Mouse (Mus musculus) spleen, postnatal 36 days (tissue): ENCODE measurements around the gene Gm14851.
"Not testable (repeated sequence)": the region's sequence is repeated elsewhere in the genome, so short reads cannot be mapped to it uniquely, and the experiment has no call there.

Source experiments
- DNase-seq, 2 experiments: peaks; one replicate each; pipeline ENCODE4 v3.0.0; 2022; ENCODE audit warnings: low spot score in 2 of 2, mixed read lengths in 1 of 2

Gm14851 gene

GRCm38 (mm10) chr8:21095950-21096349 is at the start of gene Gm14851:
Gene Gm14851, minus strand, starts transcription at chr8:21096050.
- not testable (repeated sequence) for DNase-seq

DNA sequence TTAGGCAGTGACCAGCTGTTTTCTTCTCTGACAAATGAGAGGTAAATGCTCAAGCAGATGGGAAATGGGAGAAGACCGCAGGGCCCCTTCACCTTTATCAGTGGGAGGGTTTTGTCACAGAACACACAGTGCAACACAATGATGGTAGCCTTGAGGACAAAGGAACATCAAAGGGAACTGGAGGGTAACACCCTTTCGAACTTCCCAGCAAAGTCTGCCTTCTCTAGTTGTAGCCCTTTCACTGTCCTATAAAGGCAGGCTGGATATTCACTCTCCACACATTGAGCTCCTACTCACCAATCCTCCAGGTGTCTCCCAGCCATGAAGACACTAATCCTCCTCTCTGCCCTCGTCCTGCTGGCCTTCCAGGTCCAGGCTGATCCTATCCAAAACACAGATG is 38.5 kb upstream of the Gm14851 start, which contains the start of gene Defa30:
Gene Defa30, plus strand, starts transcription at position 301 of the 400 bp plus-strand sequence.
- DNase-seq, result not testable (repeated sequence)

GRCm38 (mm10) chr8:21093106-21093505 is 2.7 kb downstream of the Gm14851 start:
- no peak for DNase-seq

DNA sequence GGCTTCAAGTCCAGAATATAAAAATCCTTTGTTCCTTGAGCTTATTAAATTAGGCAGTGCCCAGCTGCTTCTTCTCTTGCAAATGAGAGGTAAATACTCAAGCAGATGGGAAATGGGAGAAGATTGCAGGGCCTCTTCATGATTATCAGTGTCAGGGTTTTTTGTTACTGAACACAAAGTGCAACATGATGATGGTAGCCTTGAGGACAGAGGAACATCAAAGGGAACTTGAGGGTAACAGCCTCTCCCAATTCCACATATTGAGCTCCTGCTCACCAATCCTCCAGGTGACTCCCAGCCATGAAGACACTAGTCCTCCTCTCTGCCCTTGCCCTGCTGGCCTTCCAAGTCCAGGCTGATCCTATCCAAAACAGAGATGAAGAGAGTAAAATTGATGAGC is 11.7 kb downstream of the Gm14851 start, which contains the start of gene Defa25:
Gene Defa25, plus strand, starts transcription at position 301 of the 400 bp plus-strand sequence.
- DNase-seq, result not testable (repeated sequence)

DNA sequence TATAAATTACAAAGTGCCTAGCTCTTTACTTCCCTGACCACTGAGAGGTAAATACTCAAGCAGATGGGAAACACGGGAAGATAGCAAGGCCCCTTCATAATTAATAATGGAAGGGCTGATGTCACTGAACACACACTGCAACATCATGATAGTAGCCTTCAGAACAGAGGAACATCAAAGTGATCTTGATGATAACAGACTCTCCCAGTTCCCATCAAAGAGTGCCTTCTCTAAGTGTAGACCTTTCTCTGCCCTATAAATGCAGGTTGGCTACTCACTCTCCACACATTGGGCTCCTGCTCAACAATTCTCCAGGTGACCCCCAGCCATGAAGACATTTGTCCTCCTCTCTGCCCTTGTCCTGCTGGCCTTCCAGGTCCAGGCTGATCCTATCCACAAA is 31.1 kb downstream of the Gm14851 start, which contains the start of gene Defa35:
Gene Defa35, plus strand, starts transcription at position 301 of the 400 bp plus-strand sequence.
- not testable (repeated sequence) for DNase-seq

DNA sequence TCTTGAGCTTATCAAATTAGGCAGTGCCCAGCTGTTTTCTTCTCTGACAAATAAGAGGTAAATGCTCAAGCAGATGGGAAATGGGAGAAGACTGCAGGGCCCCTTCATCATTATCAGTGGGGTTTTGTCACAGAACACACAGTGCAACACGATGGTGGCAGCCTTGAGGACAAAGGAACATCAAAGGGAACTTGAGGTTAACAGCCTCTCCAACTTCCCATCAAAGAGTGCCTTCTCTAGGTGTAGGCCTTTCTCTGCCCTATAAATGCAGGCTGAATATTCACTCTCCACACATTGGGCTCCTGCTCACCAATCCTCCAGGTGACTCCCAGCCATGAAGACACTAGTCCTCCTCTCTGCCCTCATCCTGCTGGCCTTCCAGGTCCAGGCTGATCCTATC is 41.1 kb downstream of the Gm14851 start, which contains the start of gene Defa23:
Gene Defa23, plus strand, starts transcription at position 301 of the 400 bp plus-strand sequence.
- DNase-seq, result not testable (repeated sequence)
